Mouse (Mus musculus): ENCODE measurements around the gene Zscan4-ps2. TPM values are rescaled to one million over a fixed set of nuclear protein-coding genes. Genes with fewer than 3 reads are reported as not detected.
"Not testable (repeated sequence)": the region's sequence is repeated elsewhere in the genome, so short reads cannot be mapped to it uniquely, and the experiment has no call there.

The Zscan4-ps2 gene
- polyA plus RNA-seq (2014; fragmentation: Nextera tagmentation; extraction: Ambion mirVana): not detected in 2 replicates

DNA sequence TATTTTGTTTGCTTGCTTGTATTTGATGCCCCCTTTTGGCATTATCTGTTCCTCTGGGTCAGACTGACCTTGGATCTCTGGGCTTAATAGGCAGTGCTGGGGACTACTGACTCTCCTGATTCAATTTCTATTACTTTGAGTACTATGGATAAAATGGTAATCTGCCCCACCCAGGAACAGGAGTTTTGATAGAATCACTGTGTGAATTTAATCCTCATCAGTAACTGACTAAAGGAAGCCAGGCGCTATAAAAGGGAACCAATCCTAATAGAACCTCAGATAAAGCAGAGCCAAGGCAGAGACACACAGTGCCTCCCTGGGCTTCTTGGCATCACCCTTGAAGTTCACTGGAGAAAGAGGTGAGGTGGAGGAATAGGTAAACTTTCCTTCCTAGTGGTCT is at the start of gene Zscan4-ps2:
TSS of gene Zscan4-ps2 (plus strand) at position 301 of the 400 bp plus-strand sequence.
- ATAC-seq (ENCODE audit: low FRiP score, low TSS enrichment); DNase-seq; H3K4me3 ChIP-seq (replicated peaks; ENCODE audit: low read depth, low read length); H3K36me3 ChIP-seq (ENCODE audit: control insufficient read depth, insufficient read depth, low read length); H3K4me1 ChIP-seq (ENCODE audit: control insufficient read depth, insufficient read depth, low read length); H3K9me3 ChIP-seq (ENCODE audit: control insufficient read depth, low read length); H3K27ac ChIP-seq (replicated peaks; ENCODE audit: low read depth, low read length); H3K4me2 ChIP-seq (ENCODE audit: low read length); H3K27me3 ChIP-seq (ENCODE audit: control insufficient read depth, insufficient read depth, low read length); H3K9ac ChIP-seq (replicated peaks; ENCODE audit: low read length): not testable (repeated sequence)
- WGBS: 79% methylated on average over 1 of the region's 1 CpGs

Other genes with a start within 250 kb of the Zscan4-ps2 start
- gene Zscan4e, start 203.6 kb upstream of the Zscan4-ps2 start, polyA plus RNA-seq (2014; fragmentation: Nextera tagmentation; extraction: Ambion mirVana): not detected in 2 replicates
- not detected in 2 replicates for gene Zscan4f, start 116.4 kb upstream of the Zscan4-ps2 start, polyA plus RNA-seq (2014; fragmentation: Nextera tagmentation; extraction: Ambion mirVana)
- not detected in 2 replicates for gene Zscan4-ps3, start 95.0 kb downstream of the Zscan4-ps2 start, polyA plus RNA-seq (2014; fragmentation: Nextera tagmentation; extraction: Ambion mirVana)
- gene Vmn1r72, start 165.8 kb downstream of the Zscan4-ps2 start, polyA plus RNA-seq (2014; fragmentation: Nextera tagmentation; extraction: Ambion mirVana): not detected in 2 replicates
- gene Vmn1r73, start 216.0 kb downstream of the Zscan4-ps2 start, polyA plus RNA-seq (2014; fragmentation: Nextera tagmentation; extraction: Ambion mirVana): not detected in 2 replicates

All from midbrain, embryonic 14.5 days (tissue).